Mouse (Mus musculus): ENCODE measurements around the gene Ramp2. TPM values are rescaled to one million over a fixed set of nuclear protein-coding genes. Genes with fewer than 3 reads are reported as not detected.
A peak's percentile ranks its signal among the peaks of the same experiment; 100 is the strongest.

Ramp2 gene
- polyA plus RNA-seq, 1 experiment = 52.7 TPM

DNA sequence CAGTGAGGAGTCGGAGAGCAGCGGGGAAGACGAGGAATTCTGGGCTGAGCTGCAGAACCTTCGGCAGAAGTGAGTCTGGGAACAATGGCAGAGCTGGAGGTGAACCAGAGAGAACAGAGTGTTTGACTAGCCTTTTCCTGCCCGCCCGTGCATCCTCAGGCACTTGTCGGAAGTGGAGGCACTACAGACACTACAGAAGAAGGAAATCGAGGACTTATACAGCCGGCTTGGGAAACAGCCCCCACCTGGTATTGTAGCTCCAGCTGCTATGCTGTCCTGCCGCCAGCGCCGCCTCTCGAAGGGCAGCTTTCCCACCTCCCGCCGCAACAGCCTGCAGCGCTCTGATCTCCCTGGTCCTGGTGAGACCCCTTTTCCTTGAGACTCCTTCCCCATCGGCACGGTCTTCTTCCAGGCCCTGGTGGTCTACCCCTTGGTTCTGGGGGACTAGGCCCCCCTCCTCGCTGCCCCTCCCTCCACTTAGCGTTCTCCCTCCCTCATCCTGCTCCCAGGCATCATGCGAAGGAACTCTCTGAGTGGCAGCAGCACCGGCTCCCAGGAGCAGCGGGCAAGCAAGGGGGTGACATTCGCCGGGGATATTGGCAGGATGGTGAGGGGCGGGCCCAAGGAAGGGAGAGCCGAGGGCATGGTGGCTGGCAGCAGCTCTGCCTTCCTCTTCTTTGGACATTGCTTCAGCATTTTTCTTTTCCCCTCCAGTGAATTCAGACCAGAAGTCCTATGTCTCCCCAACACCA, 30.7 kb downstream of the Ramp2 start:
- WGBS = 17% methylated on average over 27 of the region's 27 CpGs
- Histone ChIP-seq H3K4me3 (replicated peaks; ENCODE audit: insufficient read depth, low read depth, low read length) (no peak overlapping the region), H3K27me3 (ENCODE audit: control insufficient read depth, insufficient read depth, low read length) (no peaks in the 10 kb centered on the region), H3K4me1 (ENCODE audit: control insufficient read depth, insufficient read depth, low read length) (peaks cover 14% of the 10 kb centered on the region), H3K27ac (ENCODE audit: insufficient read depth, low read length) (no peak overlapping the region)
- no peak for TF ChIP-seq POLR2A (IDR thresholded peaks at IDR 0.05; ENCODE audit: borderline replicate concordance, insufficient read depth, low read length)
- TF ChIP-seq CTCF (IDR thresholded peaks at IDR 0.05; ENCODE audit: borderline replicate concordance, insufficient read depth, low read depth, low read length) = no peak
- no peak for DNase-seq

DNA sequence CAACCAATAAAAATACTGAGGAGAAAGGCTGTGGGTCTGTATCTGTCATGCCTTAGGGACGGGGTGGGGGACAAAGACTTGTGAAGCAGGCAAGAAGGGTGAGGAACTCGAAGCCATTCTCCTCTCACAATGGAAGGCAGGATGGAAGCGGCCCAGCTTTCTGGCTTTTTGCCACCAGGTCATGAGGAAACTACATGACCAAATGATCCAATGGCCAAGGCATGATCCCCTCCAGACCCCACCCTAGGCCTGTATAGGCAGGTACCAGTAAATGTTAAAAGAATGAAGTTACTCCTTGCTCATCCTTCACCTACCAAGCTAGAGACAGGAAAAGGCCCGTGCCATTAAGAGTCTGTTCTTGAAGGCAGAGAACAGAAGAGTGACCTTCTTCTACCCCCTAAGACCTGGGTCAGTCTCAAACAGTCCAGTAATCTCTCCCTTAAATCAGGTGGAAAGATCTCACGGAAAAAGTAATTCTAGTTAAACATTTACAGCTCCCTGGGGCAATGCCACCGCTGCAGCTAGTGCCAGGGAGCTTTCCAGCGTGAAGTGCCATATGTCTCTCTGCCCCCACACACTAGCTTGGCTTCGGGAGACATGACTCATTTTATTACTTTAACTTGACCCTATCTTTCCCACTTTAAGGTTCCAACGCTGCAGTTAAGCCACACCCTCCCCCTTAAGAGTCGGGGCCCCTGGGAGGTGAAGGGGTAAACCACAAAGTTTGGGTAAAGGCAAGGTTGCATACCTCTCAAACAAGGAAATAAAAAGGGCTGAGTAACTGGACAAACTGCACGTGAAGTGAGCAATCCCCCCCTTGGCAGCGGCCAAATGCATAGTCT, 31.8 kb downstream of the Ramp2 start:
- Histone ChIP-seq H3K4me3 (replicated peaks; ENCODE audit: insufficient read depth, low read depth, low read length) (peak overlapping the region; percentile 91), H3K27ac (ENCODE audit: insufficient read depth, low read length) (no peak overlapping the region), H3K27me3 (ENCODE audit: control insufficient read depth, insufficient read depth, low read length) (no peaks in the 10 kb centered on the region), H3K4me1 (ENCODE audit: control insufficient read depth, insufficient read depth, low read length) (peaks cover 14% of the 10 kb centered on the region)
- no peak for DNase-seq
- 35% methylated on average over 12 of the region's 12 CpGs for WGBS
- TF ChIP-seq POLR2A (IDR thresholded peaks at IDR 0.05; ENCODE audit: borderline replicate concordance, insufficient read depth, low read length) (no peak), CTCF (IDR thresholded peaks at IDR 0.05; ENCODE audit: borderline replicate concordance, insufficient read depth, low read depth, low read length) (no peak)

DNA sequence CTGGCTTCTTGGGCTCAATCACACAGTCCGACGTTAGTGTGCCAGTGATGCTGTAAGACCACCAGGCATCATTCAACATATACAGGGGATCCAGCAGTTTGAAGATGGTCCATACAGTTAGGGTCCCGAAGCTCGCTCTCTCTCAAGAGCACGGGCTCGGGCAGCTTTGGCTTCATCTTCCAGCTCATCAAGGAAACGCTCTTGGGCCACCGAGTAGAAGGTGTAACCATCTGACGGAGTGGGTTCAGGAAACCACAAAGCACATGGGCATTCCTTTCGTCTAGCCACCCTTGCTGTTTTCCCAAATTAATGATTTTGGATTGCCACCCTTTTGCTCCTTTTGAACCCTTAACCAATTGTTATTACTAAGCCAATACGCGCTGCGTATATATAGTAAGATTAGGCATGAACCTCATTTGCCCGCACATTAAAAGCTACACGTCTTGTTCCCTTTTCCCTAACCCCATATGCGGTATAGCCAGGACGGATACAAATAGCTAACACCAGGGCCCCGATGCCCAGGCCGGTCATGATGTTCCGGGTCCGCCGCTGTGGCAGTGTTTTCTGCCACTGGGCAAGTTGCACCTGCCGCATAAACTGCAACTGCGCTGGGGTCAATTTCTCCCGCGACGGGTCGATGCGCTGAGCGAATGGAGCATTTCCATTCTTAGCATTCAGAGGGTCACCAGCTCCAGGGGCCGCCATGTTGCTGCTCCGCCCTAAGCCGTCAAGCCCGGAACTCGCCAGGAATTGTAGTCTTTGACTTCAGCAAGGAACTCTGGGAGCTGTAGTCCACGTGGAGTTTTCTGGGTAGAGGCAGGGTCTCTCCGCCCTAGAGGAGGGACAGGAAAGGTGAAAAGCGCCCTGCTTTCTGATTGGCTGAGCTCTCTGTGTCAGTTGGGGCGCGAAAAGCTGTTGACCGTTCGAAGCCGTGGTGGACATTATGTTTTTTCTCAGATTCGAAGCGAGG, 32.7 kb downstream of the Ramp2 start, which contains the start of the genes Cntd1 and Coa3:
Gene Cntd1 (plus strand): TSS at position 790 of the 970 bp plus-strand sequence.
Gene Coa3 (minus strand): TSS at position 892 of the 970 bp plus-strand sequence.
- H3K4me3 ChIP-seq (replicated peaks; ENCODE audit: insufficient read depth, low read depth, low read length) = peak within 1 kb of the TSS; percentile 91
- TF ChIP-seq POLR2A (IDR thresholded peaks at IDR 0.05; ENCODE audit: borderline replicate concordance, insufficient read depth, low read length) = peak; percentile 81; the same call in 1 of the 2 replicates
- no peak for TF ChIP-seq CTCF (IDR thresholded peaks at IDR 0.05; ENCODE audit: borderline replicate concordance, insufficient read depth, low read depth, low read length)
- WGBS = 6% methylated on average over 45 of the region's 45 CpGs
- H3K4me1 ChIP-seq (ENCODE audit: control insufficient read depth, insufficient read depth, low read length) = peaks cover 14% of the 10 kb centered on the region
- H3K27me3 ChIP-seq (ENCODE audit: control insufficient read depth, insufficient read depth, low read length) = no peaks in the 10 kb centered on the region
- H3K27ac ChIP-seq (ENCODE audit: insufficient read depth, low read length) = peak within 1 kb of the TSS; percentile 64; the same call in 1 of the 2 replicates
- peak; percentile 84 to 90 for DNase-seq

DNA sequence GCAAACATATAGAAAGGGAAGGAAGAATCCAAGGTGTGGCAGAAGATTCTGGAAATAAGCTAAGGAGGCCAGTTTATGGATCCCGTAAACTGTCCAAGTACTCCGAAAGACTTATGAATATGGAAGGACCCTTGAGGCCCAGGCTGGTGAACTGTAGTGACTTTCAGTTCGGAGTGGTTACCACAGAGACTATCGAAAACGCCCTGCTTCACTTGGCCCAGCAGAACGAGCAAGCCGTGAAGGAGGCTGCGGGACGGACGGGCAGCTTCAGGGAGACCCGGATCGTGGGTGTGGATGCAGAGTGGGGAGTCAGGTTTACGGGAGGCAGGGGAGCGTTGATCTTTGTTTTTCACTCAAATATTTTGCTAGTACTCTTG, 33.4 kb downstream of the Ramp2 start:
- Histone ChIP-seq H3K4me1 (ENCODE audit: control insufficient read depth, insufficient read depth, low read length) (peaks cover 14% of the 10 kb centered on the region), H3K27me3 (ENCODE audit: control insufficient read depth, insufficient read depth, low read length) (no peaks in the 10 kb centered on the region), H3K27ac (ENCODE audit: insufficient read depth, low read length) (no peak overlapping the region), H3K4me3 (replicated peaks; ENCODE audit: insufficient read depth, low read depth, low read length) (peak overlapping the region; percentile 91)
- no peak for DNase-seq
- TF ChIP-seq CTCF (IDR thresholded peaks at IDR 0.05; ENCODE audit: borderline replicate concordance, insufficient read depth, low read depth, low read length) (no peak), POLR2A (IDR thresholded peaks at IDR 0.05; ENCODE audit: borderline replicate concordance, insufficient read depth, low read length) (no peak)
- 57% methylated on average over 14 of the region's 14 CpGs for WGBS

DNA sequence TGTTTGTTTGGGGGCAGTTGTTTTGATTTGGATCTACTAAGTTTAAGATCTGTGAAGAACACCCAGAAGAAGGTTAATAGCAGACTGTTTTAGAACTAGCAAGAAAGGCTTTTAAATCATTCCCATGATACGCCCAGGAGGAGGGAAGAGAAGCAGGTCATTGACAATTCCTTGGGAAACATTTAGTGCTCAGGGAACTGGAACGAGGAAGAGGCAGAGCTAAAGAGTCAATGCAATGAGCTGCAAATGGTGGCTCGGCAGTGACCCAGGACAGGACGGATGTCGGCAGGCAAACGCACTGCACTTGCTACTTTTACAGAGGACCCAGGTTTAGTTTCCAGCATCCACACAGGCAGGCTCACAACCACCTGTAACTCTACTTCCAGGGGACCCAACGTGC, 35.0 kb downstream of the Ramp2 start:
- Histone ChIP-seq H3K4me3 (replicated peaks; ENCODE audit: insufficient read depth, low read depth, low read length) (no peak overlapping the region), H3K4me1 (ENCODE audit: control insufficient read depth, insufficient read depth, low read length) (peaks cover 14% of the 10 kb centered on the region), H3K27me3 (ENCODE audit: control insufficient read depth, insufficient read depth, low read length) (no peaks in the 10 kb centered on the region), H3K27ac (ENCODE audit: insufficient read depth, low read length) (no peak overlapping the region)
- TF ChIP-seq POLR2A (IDR thresholded peaks at IDR 0.05; ENCODE audit: borderline replicate concordance, insufficient read depth, low read length) (no peak), CTCF (IDR thresholded peaks at IDR 0.05; ENCODE audit: borderline replicate concordance, insufficient read depth, low read depth, low read length) (no peak)
- 29% methylated on average over 7 of the region's 7 CpGs for WGBS
- no peak for DNase-seq

DNA sequence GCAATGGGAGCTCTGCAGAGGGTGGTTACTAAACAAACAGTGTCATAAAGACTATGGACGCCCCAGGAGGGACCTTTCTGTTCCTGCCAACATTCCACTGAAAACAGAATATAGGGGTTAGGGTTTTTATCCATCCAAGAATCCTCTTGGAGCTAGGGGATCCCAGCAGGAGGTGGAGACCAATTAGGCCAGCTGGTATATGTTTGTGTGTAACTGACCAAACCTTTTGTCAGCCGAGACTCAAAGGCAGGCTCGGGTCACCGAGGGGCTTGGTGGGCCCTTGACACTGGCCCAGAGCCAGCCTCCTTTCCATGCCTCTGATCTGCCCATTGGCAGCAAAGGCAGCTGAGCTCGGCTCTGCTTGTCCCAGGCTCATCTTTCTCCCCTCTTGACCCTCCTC, 37.1 kb downstream of the Ramp2 start:
- 14% methylated on average over 5 of the region's 5 CpGs for WGBS
- H3K27me3 ChIP-seq (ENCODE audit: control insufficient read depth, insufficient read depth, low read length) = no peaks in the 10 kb centered on the region
- no peak for DNase-seq
- no peak overlapping the region for H3K27ac ChIP-seq (ENCODE audit: insufficient read depth, low read length)
- no peak overlapping the region for H3K4me3 ChIP-seq (replicated peaks; ENCODE audit: insufficient read depth, low read depth, low read length)
- H3K4me1 ChIP-seq (ENCODE audit: control insufficient read depth, insufficient read depth, low read length) = 0 out of 2 replicates have a peak, but pooled peaks cover 3% of the 10 kb centered on the region
- TF ChIP-seq CTCF (IDR thresholded peaks at IDR 0.05; ENCODE audit: borderline replicate concordance, insufficient read depth, low read depth, low read length) (no peak), POLR2A (IDR thresholded peaks at IDR 0.05; ENCODE audit: borderline replicate concordance, insufficient read depth, low read length) (no peak)

DNA sequence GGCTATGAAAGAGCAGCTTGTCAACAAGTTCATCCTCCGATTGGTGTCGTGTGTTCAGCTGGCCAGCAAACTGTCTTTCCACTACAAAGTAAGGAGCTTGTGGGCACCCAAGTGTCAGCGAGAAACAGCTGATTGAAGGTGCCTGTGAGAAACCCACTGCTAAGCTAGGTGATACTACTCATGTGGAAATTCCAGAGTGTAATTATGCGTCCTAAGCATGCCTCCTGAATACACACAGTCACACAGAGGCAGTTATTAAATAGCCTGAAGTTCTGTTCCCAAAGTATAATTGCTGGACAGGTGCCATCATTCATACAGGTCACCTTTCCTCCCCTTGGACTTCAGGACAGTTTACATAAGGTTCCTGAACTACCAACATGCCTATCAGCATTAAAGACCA, 38.0 kb downstream of the Ramp2 start:
- no peak overlapping the region for H3K27ac ChIP-seq (ENCODE audit: insufficient read depth, low read length)
- 0 out of 2 replicates have a peak, but pooled peaks cover 3% of the 10 kb centered on the region for H3K4me1 ChIP-seq (ENCODE audit: control insufficient read depth, insufficient read depth, low read length)
- DNase-seq = no peak
- no peaks in the 10 kb centered on the region for H3K27me3 ChIP-seq (ENCODE audit: control insufficient read depth, insufficient read depth, low read length)
- 60% methylated on average over 4 of the region's 4 CpGs for WGBS
- no peak overlapping the region for H3K4me3 ChIP-seq (replicated peaks; ENCODE audit: insufficient read depth, low read depth, low read length)
- TF ChIP-seq CTCF (IDR thresholded peaks at IDR 0.05; ENCODE audit: borderline replicate concordance, insufficient read depth, low read depth, low read length) (no peak), POLR2A (IDR thresholded peaks at IDR 0.05; ENCODE audit: borderline replicate concordance, insufficient read depth, low read length) (no peak)
